Comparison of ENCODE assay signal across 15 mouse cellular contexts in genomic region chr10:79743161-79743560, GRCm38 (mm10). TPM values are rescaled to one million over a fixed set of nuclear protein-coding genes. Genes with fewer than 3 reads are reported as not detected.
DNase-seq lines count a peak whose midpoint lies in the region; TF ChIP-seq lines count a peak whose summit lies in the region.
"Had no signal": no experiment of that assay in that cellular context is flagged by ENCODE, and none has a peak within 500 bp of the region (broad histone marks: within the 10 kb centered on the region; RNA-seq: fewer than 3 reads in every experiment).

No protein-coding gene starts in this region.

- H3K4me1 ChIP-seq in cerebellum, adult 2 months (ENCODE audit: control insufficient read depth, insufficient read depth, low read length), result peaks cover 28% of the 10 kb centered on the region

- no peak for TF ChIP-seq CTCF in cerebellum, adult 2 months (IDR thresholded peaks at IDR 0.05; ENCODE audit: borderline replicate concordance, insufficient read depth, low read depth, low read length)

- no peak overlapping the region for H3K4me3 ChIP-seq in cerebellum, adult 2 months (replicated peaks; ENCODE audit: insufficient read depth, low read depth, low read length)
- H3K4me3 ChIP-seq: embryonic facial prominence, embryonic 13.5 days; embryonic facial prominence, embryonic 15.5 days; erythroblast, embryonic 14.5 days; forebrain, embryonic 10.5 days; forebrain, embryonic 12.5 days had no signal

- no peaks in the 10 kb centered on the region for H3K27me3 ChIP-seq in cerebellum, adult 2 months (ENCODE audit: control insufficient read depth, insufficient read depth, low read length)
- H3K27me3 ChIP-seq: embryonic facial prominence, embryonic 13.5 days; embryonic facial prominence, embryonic 15.5 days; forebrain, embryonic 12.5 days had no signal

- 11% methylated on average over 11 of the region's 11 CpGs for WGBS in cerebellum, adult 2 months

- TF ChIP-seq POLR2A in cerebellum, adult 2 months (IDR thresholded peaks at IDR 0.05; ENCODE audit: borderline replicate concordance, insufficient read depth, low read length), result no peak

- peak overlapping the region; percentile 62 for H3K27ac ChIP-seq in cerebellum, adult 2 months (ENCODE audit: insufficient read depth, low read length)
- H3K27ac ChIP-seq: embryonic facial prominence, embryonic 13.5 days; embryonic facial prominence, embryonic 15.5 days; forebrain, embryonic 10.5 days; forebrain, embryonic 12.5 days had no signal

- DNase-seq in cerebellum, adult 2 months, result peak; percentile 44 to 53
- no peak for DNase-seq in cerebellum, adult 8-10 months
- DNase-seq in cerebellum, postnatal 10 days, result peak; percentile 61 to 64
- no peak for DNase-seq in cerebellum, postnatal 4 days (ENCODE audit: low spot score in 2 of 2)
- DNase-seq in testis, postnatal 10 days (ENCODE audit: low spot score), result peak; percentile 39
- DNase-seq in testis, postnatal 14 days (ENCODE audit: low spot score), result no peak
- DNase-seq: adrenal gland, adult 2 months; adrenal gland, postnatal 10 days; adrenal gland, postnatal 25 days; embryo, embryonic 11 days had no signal

RNA-seq across cellular contexts. Expression of gene Polrmt, which starts 3.2 kb away (rescaled TPM):
- polyA plus RNA-seq in cerebellum, adult 2 months (2012; rRNA removed), result 74.7 and 80.4 TPM in 2 replicates

RNA-seq across cellular contexts. Expression of gene Fgf22, which starts 11.7 kb away (rescaled TPM):
- polyA plus RNA-seq in cerebellum, adult 2 months (2012; rRNA removed), result 10.6 and 11.1 TPM in 2 replicates
- polyA plus RNA-seq: erythroblast, embryonic 14.5 days had no signal

RNA-seq across cellular contexts. Expression of gene Rnf126, which starts 23.6 kb away (rescaled TPM):
- polyA plus RNA-seq in cerebellum, adult 2 months (2012; rRNA removed), result 126 and 127 TPM in 2 replicates

RNA-seq across cellular contexts. Expression of gene Hcn2, which starts 26.7 kb away (rescaled TPM):
- polyA plus RNA-seq in cerebellum, adult 2 months (2012; rRNA removed), result 227 and 270 TPM in 2 replicates
- polyA plus RNA-seq: forebrain, embryonic 10.5 days had no signal

RNA-seq across cellular contexts. Expression of gene Fstl3, which starts 33.9 kb away (rescaled TPM):
- 2.2 and 2.5 TPM in 2 replicates for polyA plus RNA-seq in cerebellum, adult 2 months (2012; rRNA removed)

Comparison
In these comparisons a context has a peak if more than half of its experiments do, and no peak if none do; other contexts are left out.
1. DNase-seq: peak in cerebellum, adult 2 months (2 of 2), cerebellum, postnatal 10 days (2 of 2) and testis, postnatal 10 days (single experiment); none in cerebellum, adult 8-10 months (single experiment), cerebellum, postnatal 4 days (0 of 2) and testis, postnatal 14 days (single experiment).